Mouse (Mus musculus) neural tube, embryonic 10.5 days (tissue): Measurements from ENCODE around the gene Lin7c.
"Not testable (repeated sequence)": the region's sequence is repeated elsewhere in the genome, so short reads cannot be mapped to it uniquely, and the experiment has no call there.

Source experiments
- DNase-seq: peaks from one replicate; pipeline ENCODE4 v3.0.0-alpha.2; 2017; ENCODE audit warnings: low spot score; ENCODE audit errors: extremely low spot score

The Lin7c gene

GRCm38 (mm10) chr2:109890597-109890996, at the start of gene Lin7c:
TSS of gene Lin7c (plus strand) at chr2:109890853.
- DNase-seq = peak; percentile 98

GRCm38 (mm10) chr2:109846401-109846800, 44.3 kb upstream of the Lin7c start:
- DNase-seq = no peak

- no peak for DNase-seq
Measured at GRCm38 (mm10) chr2:109848305-109848704, 42.3 kb upstream of the Lin7c start.

- DNase-seq = peak; percentile 18
Measured at GRCm38 (mm10) chr2:109848715-109849114, 41.9 kb upstream of the Lin7c start.

GRCm38 (mm10) chr2:109855601-109856000, 35.1 kb upstream of the Lin7c start:
- no peak for DNase-seq

- DNase-seq = no peak
Measured at GRCm38 (mm10) chr2:109859671-109860070, 31.0 kb upstream of the Lin7c start.

GRCm38 (mm10) chr2:109860832-109861231, 29.8 kb upstream of the Lin7c start:
- no peak for DNase-seq

GRCm38 (mm10) chr2:109879429-109879828, 11.2 kb upstream of the Lin7c start:
- DNase-seq = not testable (repeated sequence)

GRCm38 (mm10) chr2:109881111-109881510, 9.5 kb upstream of the Lin7c start:
- DNase-seq = no peak

- DNase-seq = no peak
Measured at GRCm38 (mm10) chr2:109881625-109882024, 9.0 kb upstream of the Lin7c start.

GRCm38 (mm10) chr2:109884106-109884505, 6.5 kb upstream of the Lin7c start:
- no peak for DNase-seq

- no peak for DNase-seq
Measured at GRCm38 (mm10) chr2:109884507-109884906, 6.1 kb upstream of the Lin7c start.

- no peak for DNase-seq
Measured at GRCm38 (mm10) chr2:109890068-109890467, 585 bp upstream of the Lin7c start.

- no peak for DNase-seq
Measured at GRCm38 (mm10) chr2:109891031-109891430, 378 bp downstream of the Lin7c start.

GRCm38 (mm10) chr2:109891471-109891870, 818 bp downstream of the Lin7c start:
- DNase-seq = no peak

- no peak for DNase-seq
Measured at GRCm38 (mm10) chr2:109896311-109896710, 5.7 kb downstream of the Lin7c start.

GRCm38 (mm10) chr2:109902869-109903268, 12.2 kb downstream of the Lin7c start:
- DNase-seq = no peak

- DNase-seq = peak; percentile 81
Measured at GRCm38 (mm10) chr2:109904171-109904821, 13.6 kb downstream of the Lin7c start.

GRCm38 (mm10) chr2:109909122-109909521, 18.5 kb downstream of the Lin7c start:
- no peak for DNase-seq

GRCm38 (mm10) chr2:109912216-109912615, 21.6 kb downstream of the Lin7c start:
- DNase-seq = no peak

GRCm38 (mm10) chr2:109912766-109913165, 22.1 kb downstream of the Lin7c start:
- no peak for DNase-seq

GRCm38 (mm10) chr2:109913241-109913640, 22.6 kb downstream of the Lin7c start:
- no peak for DNase-seq

- DNase-seq = no peak
Measured at GRCm38 (mm10) chr2:109914601-109915000, 23.9 kb downstream of the Lin7c start.
